Mouse (Mus musculus): Measurements from ENCODE around the gene Top3a.

- no peak for TF ChIP-seq CTCF (IDR thresholded peaks at IDR 0.05; ENCODE audit: insufficient read depth, low read depth, low read length)
- no peak for TF ChIP-seq POLR2A (IDR thresholded peaks at IDR 0.05; ENCODE audit: insufficient read depth, low read depth, low read length)
These were observed 48.0 kb upstream of the Top3a start for GRCm38 (mm10) chr11:60825191-60825590.
